Mouse (Mus musculus) brown adipose tissue, adult 24 weeks (tissue): ENCODE measurements at regions not wholly inside any gene's neighbourhood (a gene's known extent, or its start where the extent isn't known, plus 50 kb on each side); places are given as distances from the start of the nearest gene placed in this dataset.

Source experiments
- H3K27ac ChIP-seq: fragments of 200-500 bp; replicated peaks from 2 replicates; pipeline ENCODE4 v1.5.1; 2012; ENCODE audit warnings: low read depth, mild to moderate bottlenecking, low read length
- H3K4me1 ChIP-seq: fragments of 200-500 bp; 2 replicates; pipeline ENCODE4 v1.6.1; 2012; ENCODE audit warnings: low read length, mixed read lengths; ENCODE audit not compliant: control insufficient read depth, insufficient read depth, insufficient read length
- H3K4me3 ChIP-seq: fragments of 200-500 bp; 2 replicates; pipeline ENCODE4 v1.5.1; 2012; ENCODE audit warnings: low read depth, mild to moderate bottlenecking, low read length, moderate library complexity; ENCODE audit not compliant: insufficient read depth

DNA sequence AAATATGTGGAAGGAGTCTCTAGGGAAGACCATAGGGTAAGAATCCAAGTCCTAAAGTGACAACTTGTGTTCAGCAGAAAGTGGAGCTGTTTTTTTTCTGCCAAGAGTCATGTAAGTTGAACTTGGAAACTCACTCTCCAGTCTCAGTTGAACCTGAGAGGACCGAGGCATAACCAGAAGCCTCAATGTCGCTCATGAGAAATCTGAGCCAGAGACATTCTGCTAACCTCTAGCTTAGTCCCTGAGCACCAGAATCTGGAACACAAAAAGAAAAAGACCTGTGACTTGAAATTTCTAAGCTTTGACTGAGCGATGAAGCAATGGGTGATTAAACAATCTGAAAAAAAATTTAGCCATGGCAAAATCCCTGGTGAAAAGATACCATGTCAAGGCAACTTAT lies 1175.0 kb downstream of the Gsdmc2 start:
- Histone ChIP-seq H3K27ac (0 out of 2 replicates have a peak overlapping the region, but pooled peaks have one; percentile 24), H3K4me3 (no peak overlapping the region), H3K4me1 (no peaks in the 10 kb centered on the region)

DNA sequence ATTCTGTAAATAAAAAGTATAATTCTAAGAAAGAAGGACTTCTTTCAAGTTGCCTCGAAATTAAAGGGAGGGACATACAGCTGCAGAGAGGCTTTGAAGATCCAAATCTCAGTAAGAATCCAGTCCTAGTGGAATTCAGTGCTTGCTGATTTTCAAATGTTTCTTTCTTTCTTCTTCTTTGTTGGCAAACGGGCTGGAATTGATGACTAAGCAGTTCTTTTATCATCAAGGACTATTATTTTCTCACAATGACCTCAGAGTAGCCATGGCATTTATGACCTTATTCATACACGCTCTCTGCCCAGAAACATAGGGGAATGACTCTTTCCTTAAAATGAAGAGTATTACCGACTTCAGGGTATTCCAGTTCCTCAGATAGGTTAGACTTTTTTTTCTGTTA lies 1185.9 kb downstream of the Gsdmc2 start:
- Histone ChIP-seq H3K4me3 (no peak overlapping the region), H3K4me1 (no peaks in the 10 kb centered on the region), H3K27ac (no peak overlapping the region)

DNA sequence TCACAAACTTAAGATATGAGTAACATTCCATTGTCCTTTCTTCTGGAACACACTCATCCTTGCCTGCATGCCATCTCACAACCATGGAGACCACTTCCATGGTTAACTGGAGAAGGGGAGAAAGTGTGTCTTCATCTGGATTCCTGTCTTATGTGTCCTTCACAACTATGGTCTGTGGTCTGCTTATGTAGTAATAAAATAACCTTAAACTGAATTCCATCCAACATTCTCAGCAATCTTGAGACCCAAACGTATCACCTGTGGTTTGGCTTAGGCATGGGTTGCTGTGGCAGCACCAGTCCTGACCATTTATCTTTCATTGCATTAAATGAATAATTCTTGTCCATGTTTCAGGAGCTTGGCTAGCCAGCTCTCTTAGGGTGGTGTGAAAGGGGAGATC lies 1186.3 kb downstream of the Gsdmc2 start:
- H3K27ac ChIP-seq = no peak overlapping the region
- no peak overlapping the region for H3K4me3 ChIP-seq
- no peaks in the 10 kb centered on the region for H3K4me1 ChIP-seq

DNA sequence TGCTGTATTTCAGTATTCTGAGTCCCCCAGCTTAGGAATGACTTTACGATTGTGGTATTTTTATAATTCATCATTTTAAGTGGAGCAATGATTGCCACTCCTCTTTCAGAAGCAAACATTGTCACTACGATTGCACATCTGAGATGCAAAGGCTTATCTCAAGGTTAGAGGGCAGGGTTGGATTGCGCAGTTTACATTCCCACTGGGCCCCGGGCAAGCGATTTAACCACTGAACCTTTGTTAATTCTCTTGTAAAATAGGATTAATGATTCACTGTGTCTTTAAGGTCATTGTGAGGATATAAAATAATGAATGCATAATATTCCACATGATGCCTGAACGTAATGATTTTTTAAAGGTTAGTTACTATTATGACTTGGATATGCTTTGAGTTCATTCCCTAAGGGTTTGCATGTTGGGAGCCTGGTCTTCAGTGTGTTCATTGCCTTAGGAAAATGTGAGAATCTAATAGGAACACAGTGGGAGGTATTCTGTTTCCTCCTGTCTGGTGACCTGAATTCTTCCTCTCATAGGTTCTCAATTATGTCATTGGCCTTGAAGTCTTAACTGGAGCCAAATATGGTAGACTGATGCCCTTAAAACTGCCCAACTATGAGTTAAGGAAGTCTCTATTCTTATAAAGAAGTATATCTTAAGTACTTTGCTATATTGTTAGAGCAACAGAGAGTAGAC lies 1198.4 kb downstream of the Gsdmc2 start:
- Histone ChIP-seq H3K4me1 (no peaks in the 10 kb centered on the region), H3K27ac (no peak overlapping the region), H3K4me3 (no peak overlapping the region)

DNA sequence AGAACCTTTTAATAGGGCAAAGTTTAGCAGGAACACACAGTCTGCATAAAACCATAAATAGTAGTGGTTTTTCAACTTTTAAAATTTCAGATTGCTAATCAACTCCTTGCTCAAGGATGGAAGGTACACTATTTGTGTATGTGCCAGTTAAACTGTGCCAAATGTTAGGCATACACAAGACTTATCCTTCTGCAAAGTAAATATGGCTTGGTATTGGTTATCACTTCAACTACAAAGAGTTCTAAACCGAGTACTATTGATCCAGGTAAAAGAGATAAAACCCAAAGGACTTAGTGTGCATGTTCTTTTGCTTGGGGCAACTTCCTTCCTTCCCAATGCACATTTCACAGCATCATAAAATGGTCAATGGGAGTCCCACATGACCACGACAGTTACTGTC lies 1200.2 kb downstream of the Gsdmc2 start:
- H3K27ac ChIP-seq = no peak overlapping the region
- no peaks in the 10 kb centered on the region for H3K4me1 ChIP-seq
- no peak overlapping the region for H3K4me3 ChIP-seq

DNA sequence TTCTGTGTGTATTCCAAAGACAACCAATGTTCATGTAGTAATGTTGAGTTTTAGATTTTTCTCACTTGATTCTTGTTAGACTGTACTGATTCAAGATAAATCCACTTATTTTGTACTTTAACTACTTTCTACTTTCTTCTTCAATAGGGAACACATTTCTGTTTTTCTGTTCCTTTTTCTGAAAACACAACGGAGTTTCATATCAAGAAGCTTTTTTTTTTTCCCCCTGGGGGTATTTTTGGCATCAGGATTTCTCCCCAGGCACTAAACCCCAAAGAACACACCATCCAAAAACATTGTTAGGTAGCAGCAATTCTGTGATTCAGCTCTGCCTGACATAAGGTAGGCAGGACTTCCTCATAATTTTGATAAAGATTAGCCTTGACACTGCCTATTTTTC lies 1200.7 kb downstream of the Gsdmc2 start:
- Histone ChIP-seq H3K4me3 (no peak overlapping the region), H3K4me1 (no peaks in the 10 kb centered on the region), H3K27ac (no peak overlapping the region)

DNA sequence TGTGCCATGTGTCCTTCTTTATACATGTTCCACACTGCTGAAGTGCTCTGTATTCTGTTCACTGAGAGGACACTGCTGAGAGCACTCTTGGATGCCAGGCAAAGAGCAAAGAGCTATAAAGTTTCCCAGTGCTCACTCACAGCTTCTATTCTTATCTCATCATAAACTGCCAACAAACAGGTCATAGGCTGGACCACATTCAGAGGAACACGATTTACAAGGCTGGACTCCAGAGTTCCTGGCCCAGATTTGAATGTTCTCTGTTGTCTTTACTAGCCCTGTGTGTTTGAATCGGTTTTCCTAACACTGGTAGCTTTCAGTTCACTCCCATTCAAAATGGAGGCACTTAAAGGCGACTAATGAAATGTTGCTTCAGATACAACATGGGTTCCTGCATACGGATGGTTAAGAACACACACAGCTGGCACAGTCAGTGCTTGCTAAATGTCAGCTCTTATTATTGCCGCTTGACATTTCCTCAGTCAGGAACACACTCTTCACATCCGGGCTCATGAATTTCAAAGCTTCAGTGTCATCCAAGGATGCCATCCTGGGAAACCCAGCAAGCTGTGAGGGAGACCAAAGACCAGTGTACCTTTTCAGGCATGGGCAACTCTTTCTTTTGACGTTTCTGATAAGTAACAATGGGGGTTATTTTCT lies 1203.8 kb downstream of the Gsdmc2 start:
- H3K4me1 ChIP-seq = no peaks in the 10 kb centered on the region
- H3K27ac ChIP-seq = no peak overlapping the region
- no peak overlapping the region for H3K4me3 ChIP-seq

DNA sequence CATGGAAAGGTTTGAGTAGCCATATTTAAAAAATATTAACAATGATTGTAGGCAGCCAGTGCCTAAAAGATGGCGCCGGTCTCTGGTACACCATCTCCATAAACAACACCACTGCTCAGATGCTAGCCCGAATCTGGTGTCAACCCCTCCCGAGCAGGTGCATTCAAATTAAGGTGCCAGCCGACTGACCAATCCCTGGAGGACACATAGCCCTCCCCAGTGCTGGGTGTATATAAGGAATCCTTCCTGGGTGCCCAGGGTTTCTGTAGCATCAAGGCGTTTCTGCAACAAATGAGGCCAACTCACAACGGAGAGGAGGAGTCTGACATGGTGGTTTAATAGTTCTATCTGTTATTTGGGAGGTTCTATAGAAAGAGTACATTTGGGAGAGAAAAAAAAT lies 1219.6 kb downstream of the Gsdmc2 start:
- Histone ChIP-seq H3K4me3 (no peak overlapping the region), H3K27ac (no peak overlapping the region), H3K4me1 (no peaks in the 10 kb centered on the region)

DNA sequence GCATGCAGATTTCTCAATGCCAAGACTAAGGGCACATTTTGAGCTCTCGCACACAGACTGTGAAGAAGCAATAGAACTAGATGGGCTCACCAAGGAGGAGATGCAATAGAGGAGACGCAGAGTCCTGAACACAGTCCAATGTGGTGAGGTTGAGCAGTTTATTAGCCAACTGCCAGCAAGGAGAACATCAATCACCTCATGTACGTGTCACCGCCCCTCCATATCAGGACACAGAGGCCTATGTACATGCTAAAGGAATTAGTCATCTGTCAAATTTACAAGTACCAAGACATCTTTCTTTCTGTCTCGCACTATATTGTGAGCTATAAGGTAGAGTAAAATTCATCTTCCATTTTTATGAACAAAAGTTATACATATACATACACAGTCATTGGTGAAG lies 1228.9 kb downstream of the Gsdmc2 start:
- H3K4me3 ChIP-seq = no peak overlapping the region
- no peaks in the 10 kb centered on the region for H3K4me1 ChIP-seq
- no peak overlapping the region for H3K27ac ChIP-seq

DNA sequence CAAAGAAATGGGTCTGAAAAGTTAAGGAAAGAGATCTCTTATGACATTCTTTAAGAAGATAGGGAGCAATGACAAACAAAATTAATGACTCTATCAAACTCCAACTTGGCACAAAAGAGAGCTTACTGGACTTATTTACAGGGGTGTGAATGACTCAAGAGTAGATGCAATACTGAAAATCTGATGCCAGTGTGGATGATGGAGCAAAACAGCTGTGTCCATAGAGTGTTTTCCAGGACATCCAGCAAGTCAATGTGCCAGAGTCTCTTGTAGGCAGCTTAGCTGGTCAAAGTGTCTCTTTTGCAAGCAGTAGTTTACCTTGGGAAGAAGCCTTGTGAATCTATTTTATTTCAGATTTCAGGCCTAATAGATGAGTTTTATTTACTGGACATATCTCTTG lies 1248.2 kb downstream of the Gsdmc2 start:
- Histone ChIP-seq H3K4me3 (no peak overlapping the region), H3K27ac (no peak overlapping the region), H3K4me1 (no peaks in the 10 kb centered on the region)

DNA sequence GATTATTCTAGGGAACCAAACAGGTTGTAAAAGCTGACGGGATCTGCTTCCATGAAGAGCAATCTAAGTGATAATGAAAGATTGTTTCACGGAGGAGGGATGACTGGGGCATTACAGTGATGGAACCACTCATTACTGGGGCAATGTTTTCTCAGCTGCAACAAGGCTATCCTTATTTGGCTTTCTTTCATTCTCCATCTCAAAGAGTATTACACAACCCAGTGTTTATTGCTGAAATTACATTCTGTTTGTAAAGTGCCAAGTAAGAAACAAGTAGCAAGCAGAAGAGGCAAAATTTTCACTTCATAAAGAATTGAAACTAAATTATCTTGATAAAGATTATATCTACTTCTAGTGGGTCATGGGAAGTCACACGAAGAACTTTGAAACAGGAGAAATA lies 1256.4 kb downstream of the Gsdmc2 start:
- no peak overlapping the region for H3K27ac ChIP-seq
- H3K4me1 ChIP-seq = no peaks in the 10 kb centered on the region
- no peak overlapping the region for H3K4me3 ChIP-seq

DNA sequence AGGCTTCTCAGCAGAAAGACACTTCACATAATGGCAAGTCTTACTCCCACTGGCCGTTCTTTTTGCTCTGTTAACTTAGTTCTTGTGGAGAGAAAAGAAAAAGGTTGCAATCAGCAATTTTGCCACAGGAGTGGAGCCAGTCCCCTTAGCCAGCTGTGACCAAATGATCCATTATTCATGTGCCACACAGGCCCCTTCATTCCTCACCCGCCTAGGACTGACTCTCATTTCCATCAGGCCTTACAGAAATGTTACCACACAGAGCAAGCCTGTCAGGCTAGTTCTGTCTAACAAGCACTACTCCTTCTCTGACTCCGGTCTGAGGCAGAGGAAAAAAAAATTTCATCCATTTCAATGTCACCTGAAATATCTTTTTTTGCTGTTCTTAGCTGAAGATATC lies 1266.2 kb downstream of the Gsdmc2 start:
- Histone ChIP-seq H3K4me1 (no peaks in the 10 kb centered on the region), H3K27ac (no peak overlapping the region), H3K4me3 (no peak overlapping the region)

DNA sequence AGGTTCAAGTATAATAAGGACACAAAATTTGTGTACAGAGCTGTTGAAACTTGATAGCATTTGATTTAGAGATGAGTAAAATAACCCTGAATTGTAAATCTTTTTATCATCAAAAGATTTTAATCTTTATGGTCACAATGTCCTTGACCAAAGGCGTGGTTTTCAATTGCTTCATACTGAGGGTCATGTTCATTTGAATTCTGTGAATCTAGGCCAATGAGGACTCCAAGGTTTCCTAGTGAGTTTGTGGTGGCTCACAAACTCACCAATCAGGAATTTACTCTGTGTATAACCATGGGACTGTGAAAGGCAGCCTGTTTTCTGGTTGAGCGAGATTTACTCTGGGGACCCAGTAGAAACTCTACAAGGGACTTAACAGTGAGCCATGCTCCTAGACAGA lies 1269.2 kb downstream of the Gsdmc2 start:
- no peak overlapping the region for H3K4me3 ChIP-seq
- H3K4me1 ChIP-seq = no peaks in the 10 kb centered on the region
- no peak overlapping the region for H3K27ac ChIP-seq

DNA sequence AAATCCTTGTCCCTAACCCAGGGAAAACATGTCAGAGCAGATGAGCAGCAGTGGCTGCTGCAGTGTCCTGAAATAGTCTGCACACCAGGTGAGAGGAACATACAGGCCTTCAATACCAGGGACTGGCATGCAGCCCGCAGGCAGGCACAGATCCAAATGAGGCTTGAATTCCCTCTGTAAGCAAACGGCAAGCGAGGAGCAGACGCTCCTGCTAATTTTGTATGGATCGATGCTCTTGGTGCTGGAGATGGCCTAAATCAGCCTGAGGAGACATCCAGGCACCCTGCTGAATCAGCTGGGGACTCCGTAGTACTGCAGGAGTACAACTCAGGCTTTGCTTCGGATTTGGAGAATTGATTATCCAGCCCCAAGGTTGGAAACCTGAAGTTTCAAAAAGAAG lies 1273.2 kb downstream of the Gsdmc2 start:
- H3K4me1 ChIP-seq = no peaks in the 10 kb centered on the region
- no peak overlapping the region for H3K4me3 ChIP-seq
- H3K27ac ChIP-seq = no peak overlapping the region

DNA sequence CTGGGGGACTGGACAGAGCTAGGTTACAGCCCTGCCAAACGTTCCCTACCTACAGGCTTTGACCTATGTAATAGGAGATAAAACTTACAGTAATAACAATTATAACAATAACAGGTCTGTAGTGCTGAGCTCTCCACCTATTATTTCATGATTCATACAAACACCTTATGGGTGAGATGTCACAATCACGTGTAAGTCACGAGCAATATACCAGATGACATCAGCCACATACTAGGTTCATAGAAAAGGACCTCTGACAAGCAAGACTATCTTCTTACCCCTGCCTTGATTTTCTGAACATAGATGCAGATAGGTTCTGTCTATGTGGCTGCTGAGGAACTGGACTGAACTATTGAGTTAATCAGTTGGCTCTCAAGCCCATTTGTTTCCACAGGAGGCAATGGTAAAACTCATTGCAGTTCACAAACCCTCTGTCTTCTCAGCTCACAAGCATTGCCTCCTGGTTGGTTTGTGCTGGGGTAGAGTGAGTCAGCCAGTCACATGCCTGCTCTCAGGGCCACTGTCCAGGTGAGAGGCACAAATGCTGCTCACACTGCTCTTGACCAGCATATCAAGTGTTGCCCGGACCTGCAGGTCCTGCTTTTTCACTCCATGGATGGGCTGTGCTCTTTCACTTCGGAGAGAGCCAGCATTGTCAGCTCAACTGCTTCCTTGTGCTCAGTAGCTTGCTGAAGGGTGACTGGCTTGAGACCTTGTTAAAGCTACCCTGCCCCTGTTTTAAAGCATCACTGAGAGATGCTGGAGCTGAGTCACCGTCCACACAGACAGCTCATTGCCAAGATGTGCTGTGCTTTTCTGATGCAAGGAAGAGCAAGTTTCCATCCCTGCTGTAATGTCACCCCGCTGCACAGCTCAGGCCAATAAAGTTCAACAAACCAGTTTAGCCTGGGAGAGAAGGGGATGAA lies 1275.9 kb downstream of the Gsdmc2 start:
- no peaks in the 10 kb centered on the region for H3K4me1 ChIP-seq
- H3K4me3 ChIP-seq = no peak overlapping the region
- no peak overlapping the region for H3K27ac ChIP-seq
